Mouse (Mus musculus) erythroblast, embryonic 14.5 days (primary cell): ENCODE results near the gene Gxylt2.

Experiments used
- GATA1 ChIP-seq: IDR thresholded peaks from 2 replicates; pipeline ENCODE4 v1.6.1; 2012; ENCODE audit warnings: low read length, inconsistent platforms, mixed read lengths
- TAL1 ChIP-seq: IDR thresholded peaks from 3 replicates; pipeline ENCODE4 v1.6.1; 2012; ENCODE audit warnings: low read length, inconsistent platforms, mixed read lengths

DNA sequence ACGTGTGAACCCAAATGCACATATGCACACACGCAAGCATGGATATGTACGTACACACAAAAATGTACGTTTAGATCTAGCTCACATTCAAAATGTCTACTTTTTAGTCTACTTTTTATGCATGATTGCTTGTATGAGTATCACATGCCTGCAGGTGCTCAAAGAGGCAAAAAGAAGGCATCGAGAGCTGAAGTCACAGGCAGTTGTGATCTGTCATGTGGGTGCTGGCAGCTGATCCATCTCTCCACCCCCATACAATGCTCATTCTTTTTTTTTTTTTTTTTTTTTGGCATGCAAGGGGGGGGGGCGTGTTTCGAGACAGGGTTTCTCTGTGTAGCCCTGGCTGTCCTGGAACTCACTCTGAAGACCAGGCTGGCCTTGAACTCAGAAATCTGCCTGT is 124.0 kb downstream of the Gxylt2 start:
- TF ChIP-seq GATA1 (no peak), TAL1 (no peak)
